Mouse (Mus musculus) neural tube, embryonic 11.5 days (tissue): ENCODE data around the gene Bmi1. TPM values are rescaled to one million over a fixed set of nuclear protein-coding genes. Genes with fewer than 3 reads are reported as not detected.

Experiments
- ATAC-seq: fragments of 200-750 bp; cut with Nextera tagmentation; 2 replicates; pipeline ENCODE4 v1.8.0; 2017; ENCODE audit warnings: moderate number of reproducible peaks, mild to moderate bottlenecking, moderate TSS enrichment, moderate library complexity; ENCODE audit not compliant: insufficient read depth, low FRiP score, low TSS enrichment
- DNase-seq: peaks from one replicate; pipeline ENCODE4 v3.0.0-alpha.2; 2015; ENCODE audit warnings: low spot score
- H3K27ac ChIP-seq: fragments of 300-500 bp; sonication (generic); 2 replicates; pipeline ENCODE4 v1.5.1; 2014; ENCODE audit warnings: low read depth, mild to moderate bottlenecking, low read length
- H3K27me3 ChIP-seq: fragments of 300-500 bp; sonication (generic); 2 replicates; pipeline ENCODE4 v1.6.1; 2014; ENCODE audit warnings: mild to moderate bottlenecking, low read length, mixed read lengths; ENCODE audit not compliant: control insufficient read depth, insufficient read depth
- H3K36me3 ChIP-seq: fragments of 300-500 bp; sonication (generic); 2 replicates; pipeline ENCODE4 v1.6.1; 2014; ENCODE audit warnings: mild to moderate bottlenecking, low read length, moderate library complexity, mixed read lengths; ENCODE audit not compliant: control insufficient read depth, insufficient read depth
- H3K4me1 ChIP-seq: fragments of 300-500 bp; sonication (generic); 2 replicates; pipeline ENCODE4 v1.6.1; 2014; ENCODE audit warnings: low read length, mixed read lengths; ENCODE audit not compliant: control insufficient read depth, insufficient read depth
- H3K4me2 ChIP-seq: fragments of 300-500 bp; sonication (generic); 2 replicates; pipeline ENCODE4 v1.6.1; 2014; ENCODE audit warnings: low read depth, mild to moderate bottlenecking, moderate library complexity
- H3K4me3 ChIP-seq: fragments of 300-500 bp; sonication (generic); 2 replicates; pipeline ENCODE4 v1.5.1; 2014; ENCODE audit warnings: low read depth, low read length
- H3K9ac ChIP-seq: fragments of 300-500 bp; sonication (generic); 2 replicates; pipeline ENCODE4 v1.6.1; 2014; ENCODE audit warnings: mild to moderate bottlenecking, low read length
- H3K9me3 ChIP-seq: fragments of 300-500 bp; sonication (generic); 2 replicates; pipeline ENCODE4 v1.6.1; 2016; ENCODE audit warnings: low read length; ENCODE audit not compliant: control insufficient read depth
- WGBS: fragments of 180-500 bp; shearing (Covaris S2); extraction: QIAGEN DNeasy Blood & Tissue Kit; methylation state at CpG from one replicate; pipeline ENCODE4 v1.1.7; 2014; 5-methylcytosine and 5-hydroxymethylcytosine counted together
- polyA plus RNA-seq: library from polyadenylated mRNA; unstranded; fragments of >200 nt; fragmentation: Nextera tagmentation; extraction: Ambion mirVana; gene quantifications from 2 replicates; pipeline ENCODE4 v1.2.1, GENCODE M21; 2014

The Bmi1 gene
- polyA plus RNA-seq, 1 experiment from 2014 or later, result 43.8 TPM

GRCm38 (mm10) chr2:18697591-18698244, 20.9 kb downstream of the Bmi1 start:
- no peak overlapping the region for H3K27ac ChIP-seq
- H3K27me3 ChIP-seq, result peaks cover 65% of the 10 kb centered on the region
- H3K4me1 ChIP-seq, result no peaks in the 10 kb centered on the region; the same call in 1 of the 2 replicates
- H3K36me3 ChIP-seq, result no peaks in the 10 kb centered on the region
- under 1% methylated on average over 4 of the region's 4 CpGs for WGBS
- no peaks in the 10 kb centered on the region for H3K9me3 ChIP-seq
- H3K9ac ChIP-seq, result no peak overlapping the region
- no peak overlapping the region for H3K4me3 ChIP-seq
- H3K4me2 ChIP-seq, result no peak overlapping the region
- ATAC-seq (no peak), DNase-seq (no peak)

GRCm38 (mm10) chr2:18698663-18699385, 22.0 kb downstream of the Bmi1 start:
- no peaks in the 10 kb centered on the region for H3K36me3 ChIP-seq
- no peak overlapping the region for H3K27ac ChIP-seq
- peaks cover 60% of the 10 kb centered on the region for H3K27me3 ChIP-seq
- under 1% methylated on average over 55 of the region's 56 CpGs for WGBS
- peak overlapping the region; percentile 12; the same call in 1 of the 2 replicates for H3K4me3 ChIP-seq
- ATAC-seq (no peak), DNase-seq (peak; percentile 65)
- no peak overlapping the region for H3K4me2 ChIP-seq
- H3K9me3 ChIP-seq, result no peaks in the 10 kb centered on the region
- H3K9ac ChIP-seq, result no peak overlapping the region
- H3K4me1 ChIP-seq, result no peaks in the 10 kb centered on the region

- DNase-seq (peak; percentile 37), ATAC-seq (no peak)
- Histone ChIP-seq H3K27me3 (peaks cover 60% of the 10 kb centered on the region), H3K4me2 (no peak overlapping the region), H3K36me3 (no peaks in the 10 kb centered on the region), H3K4me1 (no peaks in the 10 kb centered on the region), H3K4me3 (no peak overlapping the region), H3K27ac (no peak overlapping the region), H3K9me3 (no peaks in the 10 kb centered on the region), H3K9ac (no peak overlapping the region)
- 0% methylated on average over 11 of the region's 11 CpGs for WGBS
Measured at GRCm38 (mm10) chr2:18699401-18699990, 22.7 kb downstream of the Bmi1 start.

- H3K27me3 ChIP-seq, result no peaks in the 10 kb centered on the region
- no peak overlapping the region for H3K4me3 ChIP-seq
- DNase-seq (no peak), ATAC-seq (no peak)
- 81% methylated on average over 3 of the region's 3 CpGs for WGBS
- H3K36me3 ChIP-seq, result no peaks in the 10 kb centered on the region
- no peak overlapping the region for H3K27ac ChIP-seq
- H3K9me3 ChIP-seq, result no peaks in the 10 kb centered on the region
- no peaks in the 10 kb centered on the region for H3K4me1 ChIP-seq
- H3K4me2 ChIP-seq, result no peak overlapping the region
- H3K9ac ChIP-seq, result no peak overlapping the region
Measured at GRCm38 (mm10) chr2:18710356-18710755, 33.5 kb downstream of the Bmi1 start.

- H3K9me3 ChIP-seq, result no peaks in the 10 kb centered on the region
- no peak overlapping the region for H3K9ac ChIP-seq
- 65% methylated on average over 2 of the region's 2 CpGs for WGBS
- no peak overlapping the region for H3K4me3 ChIP-seq
- H3K4me1 ChIP-seq, result no peaks in the 10 kb centered on the region
- DNase-seq (no peak), ATAC-seq (no peak)
- no peak overlapping the region for H3K27ac ChIP-seq
- H3K27me3 ChIP-seq, result no peaks in the 10 kb centered on the region
- H3K36me3 ChIP-seq, result no peaks in the 10 kb centered on the region
- H3K4me2 ChIP-seq, result no peak overlapping the region
Measured at GRCm38 (mm10) chr2:18713071-18713470, 36.3 kb downstream of the Bmi1 start.

- no peak overlapping the region for H3K4me3 ChIP-seq
- H3K9me3 ChIP-seq, result no peaks in the 10 kb centered on the region
- no peaks in the 10 kb centered on the region for H3K36me3 ChIP-seq
- no peak for DNase-seq
- no peaks in the 10 kb centered on the region for H3K27me3 ChIP-seq
- no peaks in the 10 kb centered on the region for H3K4me1 ChIP-seq
- H3K4me2 ChIP-seq, result no peak overlapping the region
- no peak for ATAC-seq
- 81% methylated on average over 3 of the region's 3 CpGs for WGBS
- H3K27ac ChIP-seq, result no peak overlapping the region
- H3K9ac ChIP-seq, result no peak overlapping the region
Measured at GRCm38 (mm10) chr2:18714337-18714736, 37.5 kb downstream of the Bmi1 start.

GRCm38 (mm10) chr2:18718521-18718920, 41.7 kb downstream of the Bmi1 start:
- Histone ChIP-seq H3K36me3 (no peaks in the 10 kb centered on the region), H3K4me2 (no peak overlapping the region), H3K4me1 (no peaks in the 10 kb centered on the region), H3K9ac (no peak overlapping the region), H3K27me3 (no peaks in the 10 kb centered on the region), H3K9me3 (no peaks in the 10 kb centered on the region), H3K4me3 (no peak overlapping the region), H3K27ac (no peak overlapping the region)
- no peak for DNase-seq
- no peak for ATAC-seq
- WGBS, result 88% methylated on average over 4 of the region's 4 CpGs

GRCm38 (mm10) chr2:18722208-18722830, 45.5 kb downstream of the Bmi1 start:
- no peak overlapping the region for H3K9ac ChIP-seq
- no peak overlapping the region for H3K4me3 ChIP-seq
- no peaks in the 10 kb centered on the region for H3K36me3 ChIP-seq
- DNase-seq, result no peak
- H3K4me1 ChIP-seq, result no peaks in the 10 kb centered on the region
- 49% methylated on average over 3 of the region's 3 CpGs for WGBS
- H3K4me2 ChIP-seq, result no peak overlapping the region
- H3K27ac ChIP-seq, result no peak overlapping the region
- no peak for ATAC-seq
- no peaks in the 10 kb centered on the region for H3K9me3 ChIP-seq
- no peaks in the 10 kb centered on the region for H3K27me3 ChIP-seq
